Mouse (Mus musculus) adrenal gland, adult 2 months (tissue): ENCODE measurements around the gene Eps15l1. TPM values are rescaled to one million over a fixed set of nuclear protein-coding genes. Genes with fewer than 3 reads are reported as not detected.

Experiments used
- DNase-seq: peaks from one replicate; pipeline ENCODE4 v3.0.0; 2021
- polyA plus RNA-seq: library from polyadenylated mRNA; depleted of rRNA; stranded (reverse); fragments of >200 nt; gene quantifications from 2 replicates; pipeline ENCODE4 v1.2.3, GENCODE M21; 2012
- total RNA-seq, 2 experiments: library from RNA; stranded (reverse); gene quantifications; 2 replicates each; pipeline ENCODE4 v1.2.3; 2021

The Eps15l1 gene
- total and polyA plus RNA-seq, 3 experiments = 25.2 to 59.8 (median 38.2) TPM

DNA sequence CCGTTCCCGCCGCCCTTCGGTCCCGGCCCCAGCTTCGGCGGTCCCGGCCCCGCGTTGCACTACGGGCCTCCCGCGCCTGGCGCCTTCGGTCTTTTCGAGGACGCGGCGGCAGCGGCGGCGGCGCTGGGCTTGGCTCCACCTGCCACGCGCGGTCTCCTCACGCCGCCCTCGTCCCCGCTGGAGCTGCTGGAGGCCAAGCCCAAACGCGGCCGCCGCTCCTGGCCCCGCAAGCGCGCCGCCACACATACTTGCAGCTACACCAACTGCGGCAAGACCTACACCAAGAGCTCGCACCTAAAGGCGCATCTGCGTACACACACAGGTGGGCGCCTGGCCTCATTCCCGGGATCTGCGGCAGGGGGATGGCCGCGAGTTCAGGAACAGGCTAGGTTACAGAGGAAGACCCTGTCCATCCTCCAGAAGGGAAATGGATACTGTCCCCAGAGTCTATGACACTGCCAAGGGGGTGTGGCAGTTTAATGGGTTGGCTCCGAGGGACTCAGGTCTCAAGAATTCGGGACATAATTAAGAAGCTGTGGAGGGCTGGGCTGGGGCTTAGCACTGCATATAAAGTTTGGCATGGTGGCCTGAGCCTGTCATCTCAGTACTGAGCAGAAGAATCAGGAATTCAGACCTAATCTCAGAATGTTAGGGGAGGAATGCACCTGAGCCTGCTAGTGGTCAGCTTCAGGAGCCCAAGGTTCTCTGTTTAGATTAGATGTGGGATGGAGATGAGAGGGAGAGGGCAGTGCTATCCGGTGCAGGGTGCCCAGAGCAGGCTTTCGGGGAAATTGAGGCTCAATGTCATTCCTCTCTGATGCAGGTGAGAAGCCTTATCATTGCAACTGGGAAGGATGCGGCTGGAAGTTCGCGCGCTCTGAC is 101.1 kb downstream of the Eps15l1 start:
- DNase-seq = peak; percentile 56

DNA sequence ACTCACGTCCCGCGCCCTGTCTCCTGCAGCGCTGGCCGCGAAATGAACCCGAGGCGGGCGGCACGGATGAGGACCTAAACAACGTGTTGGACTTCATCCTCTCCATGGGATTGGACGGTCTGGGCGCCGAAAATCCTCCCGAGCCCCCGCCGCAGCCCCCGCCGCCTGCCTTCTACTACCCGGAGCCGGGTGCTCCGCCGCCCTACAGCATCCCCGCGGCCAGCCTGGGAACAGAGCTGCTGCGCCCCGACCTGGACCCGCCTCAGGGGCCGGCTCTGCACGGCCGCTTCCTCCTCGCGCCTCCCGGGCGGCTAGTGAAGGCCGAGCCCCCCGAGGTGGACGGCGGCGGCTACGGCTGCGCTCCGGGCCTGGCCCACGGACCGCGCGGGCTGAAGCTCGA is 101.9 kb downstream of the Eps15l1 start:
- peak; percentile 61 for DNase-seq

DNA sequence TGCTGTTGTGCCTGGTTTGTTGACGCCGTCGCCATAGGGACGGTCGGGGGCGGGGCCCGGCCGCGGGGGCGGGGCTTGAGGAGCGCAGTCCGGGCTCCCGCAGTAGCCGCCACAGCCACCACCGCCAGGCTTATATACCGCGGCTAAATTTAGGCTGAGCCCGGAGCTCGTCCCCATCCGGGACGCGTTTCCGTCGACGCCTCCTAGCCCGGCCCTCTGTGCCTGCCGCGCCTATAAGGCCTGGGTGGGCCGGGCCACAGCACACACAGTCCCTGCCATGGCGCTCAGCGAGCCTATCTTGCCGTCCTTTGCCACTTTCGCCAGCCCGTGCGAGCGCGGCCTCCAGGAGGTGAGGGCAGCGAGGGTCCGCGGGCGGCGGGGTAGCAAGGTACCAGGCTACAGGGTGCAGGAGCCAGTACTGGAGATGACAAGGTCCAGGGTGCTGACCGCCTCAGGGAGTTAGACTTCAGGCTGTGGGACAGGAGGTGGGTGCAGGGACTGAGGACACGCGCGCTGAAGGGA is 102.4 kb downstream of the Eps15l1 start, which contains the start of gene Klf2:
Gene Klf2 (plus strand): TSS at position 233 of the 522 bp plus-strand sequence.
- peak; percentile 98 for DNase-seq

DNA sequence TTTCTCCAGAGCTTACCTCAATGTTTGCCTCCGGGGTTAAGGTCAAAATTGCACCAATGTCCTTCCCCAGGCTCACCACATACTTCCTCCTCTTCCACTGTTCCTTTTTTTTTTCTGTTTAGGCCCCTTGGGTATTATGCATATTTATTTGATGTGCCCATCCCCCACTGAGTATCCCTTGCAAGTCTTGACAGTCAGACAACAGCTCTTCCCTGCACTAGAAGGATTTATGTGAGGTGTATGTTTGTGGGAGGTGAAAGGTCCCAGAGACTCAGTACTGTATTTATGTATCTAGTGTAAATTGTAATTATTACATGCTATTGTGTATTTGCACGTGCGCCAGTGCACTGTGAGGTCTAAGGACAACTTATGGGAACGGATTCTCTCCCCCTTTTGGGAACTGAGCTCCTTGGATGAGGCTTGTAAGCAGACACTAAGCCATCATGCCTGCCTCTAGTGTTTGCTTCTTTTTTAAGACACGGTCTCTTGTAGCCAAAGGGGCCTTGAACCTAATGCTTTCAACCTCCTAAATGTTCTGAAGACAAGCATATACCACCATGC is 103.4 kb downstream of the Eps15l1 start:
- DNase-seq = no peak

DNA sequence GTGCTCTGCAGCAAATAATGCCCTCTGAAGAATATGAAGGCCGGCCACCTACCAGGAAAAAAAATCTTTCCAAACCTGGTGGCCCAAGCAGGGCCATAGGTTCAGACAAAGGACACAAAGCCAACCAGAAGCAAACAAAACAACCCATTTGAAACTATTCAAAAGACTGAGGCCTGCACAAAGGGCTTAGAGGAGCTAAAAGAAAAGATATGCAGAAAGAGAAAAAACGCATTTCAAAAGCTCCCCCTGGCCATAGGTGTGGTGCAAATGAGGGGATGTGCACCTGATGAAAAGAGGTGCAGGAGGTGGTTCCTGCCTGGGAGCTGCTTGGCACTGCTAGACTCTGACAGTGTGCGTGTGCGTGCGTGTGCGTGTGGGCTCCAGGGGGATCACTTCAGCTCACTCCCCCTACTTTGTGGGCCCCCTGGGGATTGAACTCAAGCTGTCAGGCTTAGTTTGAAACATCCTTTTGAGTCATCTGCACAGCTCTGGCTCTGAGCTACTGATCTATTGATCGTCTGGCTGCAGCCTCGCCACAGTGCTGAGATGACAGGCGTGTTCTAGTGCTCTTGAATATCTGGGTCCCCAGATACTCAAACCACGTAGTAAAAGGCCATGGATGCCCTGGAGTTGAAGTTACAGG is 105.1 kb downstream of the Eps15l1 start:
- DNase-seq = no peak

DNA sequence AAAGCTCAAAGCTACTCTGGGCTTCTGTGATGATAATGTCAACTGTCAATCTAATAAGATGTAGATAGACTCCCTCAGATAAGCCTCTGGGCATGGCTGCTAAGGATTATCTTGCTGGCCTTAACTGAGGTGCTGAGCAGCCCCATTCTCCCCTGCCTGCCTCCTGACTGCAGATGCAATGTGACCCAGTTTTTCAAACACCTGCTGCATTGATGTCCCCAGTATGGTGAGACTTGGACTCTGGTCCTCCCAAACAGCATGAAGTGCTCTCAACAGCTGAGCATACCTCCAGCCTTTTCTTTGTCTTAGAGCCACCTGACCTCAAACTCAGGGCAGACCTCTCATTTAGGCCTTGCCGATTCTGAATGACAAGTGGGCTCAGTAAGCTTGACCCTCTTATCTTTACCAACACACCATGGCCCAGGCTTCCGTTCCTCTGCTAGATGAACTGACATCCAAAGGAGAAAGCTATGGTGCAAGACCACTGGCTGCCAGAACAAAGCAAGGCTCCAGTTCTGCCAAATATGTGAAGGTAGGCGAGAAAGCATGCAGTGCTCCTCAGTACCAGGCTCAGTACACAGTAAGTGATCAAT is 108.2 kb downstream of the Eps15l1 start:
- DNase-seq = no peak

DNA sequence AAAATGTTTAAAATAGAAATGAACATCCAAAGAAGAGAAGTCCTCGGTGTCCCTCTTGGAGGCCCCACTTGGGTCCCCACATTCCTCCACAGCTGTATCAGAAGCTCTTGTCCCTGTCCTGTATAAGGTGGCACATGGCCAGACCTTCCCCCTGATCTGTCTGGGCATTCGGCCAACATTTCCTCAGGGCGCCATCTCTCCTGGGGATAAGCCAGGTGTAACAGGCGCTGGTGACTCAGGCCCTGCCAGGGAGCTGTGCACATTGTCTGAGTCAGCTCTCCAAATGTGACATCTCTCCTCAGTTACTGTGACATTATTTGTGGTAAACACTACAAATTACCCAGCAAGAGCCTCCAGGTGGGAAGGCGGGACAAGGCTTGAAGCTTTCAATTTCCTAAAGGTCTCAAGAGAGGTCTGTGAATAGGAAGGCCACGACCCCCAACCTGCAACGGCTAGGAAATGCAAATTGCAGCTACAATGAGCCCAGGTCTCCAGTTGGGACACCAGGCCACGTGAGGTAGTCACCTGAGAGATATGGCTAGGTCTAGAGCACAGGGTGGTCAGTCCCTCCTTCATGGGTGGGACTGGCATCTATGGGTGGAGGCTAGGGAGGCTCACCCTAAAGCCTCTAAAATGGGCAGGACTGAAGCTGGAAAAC is 110.3 kb downstream of the Eps15l1 start:
- DNase-seq = peak; percentile 93

DNA sequence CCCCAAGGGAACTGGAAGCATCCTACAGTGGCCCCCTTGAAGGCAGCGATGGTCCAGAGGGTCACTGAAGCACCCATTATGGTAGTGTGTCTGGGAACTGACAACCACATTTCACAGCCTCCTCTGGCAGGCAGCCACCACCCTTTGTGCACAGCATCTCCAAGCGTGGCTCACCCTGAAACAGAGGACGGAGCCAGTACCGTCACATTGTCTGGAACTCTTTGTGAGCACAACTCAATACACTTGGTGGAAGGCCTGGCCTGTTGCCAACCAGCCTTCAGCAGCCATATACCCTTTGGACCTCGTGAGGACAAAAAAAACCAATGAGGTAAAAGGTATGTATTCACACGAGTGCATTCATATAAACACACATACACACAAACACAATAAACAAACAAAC is 113.0 kb downstream of the Eps15l1 start:
- no peak for DNase-seq

DNA sequence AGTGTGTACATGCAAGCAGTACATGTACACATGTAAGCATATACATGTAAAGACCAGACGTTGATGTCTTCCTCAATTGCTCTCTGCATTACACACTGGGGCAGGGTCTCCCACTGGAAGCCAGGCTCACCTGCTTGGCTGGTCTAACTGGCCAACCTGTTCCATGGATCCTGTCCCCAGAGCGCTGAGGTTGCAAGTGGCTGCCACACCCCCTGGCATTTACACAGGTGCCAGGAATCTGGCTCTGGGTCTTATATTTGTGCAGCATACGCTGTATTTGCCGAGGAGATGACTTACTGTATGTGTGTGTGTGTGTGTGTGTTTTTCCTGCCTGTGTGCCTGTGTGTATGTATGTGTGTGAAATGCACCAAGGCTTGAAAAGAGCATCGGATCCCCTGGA is 114.3 kb downstream of the Eps15l1 start:
- no peak for DNase-seq

DNA sequence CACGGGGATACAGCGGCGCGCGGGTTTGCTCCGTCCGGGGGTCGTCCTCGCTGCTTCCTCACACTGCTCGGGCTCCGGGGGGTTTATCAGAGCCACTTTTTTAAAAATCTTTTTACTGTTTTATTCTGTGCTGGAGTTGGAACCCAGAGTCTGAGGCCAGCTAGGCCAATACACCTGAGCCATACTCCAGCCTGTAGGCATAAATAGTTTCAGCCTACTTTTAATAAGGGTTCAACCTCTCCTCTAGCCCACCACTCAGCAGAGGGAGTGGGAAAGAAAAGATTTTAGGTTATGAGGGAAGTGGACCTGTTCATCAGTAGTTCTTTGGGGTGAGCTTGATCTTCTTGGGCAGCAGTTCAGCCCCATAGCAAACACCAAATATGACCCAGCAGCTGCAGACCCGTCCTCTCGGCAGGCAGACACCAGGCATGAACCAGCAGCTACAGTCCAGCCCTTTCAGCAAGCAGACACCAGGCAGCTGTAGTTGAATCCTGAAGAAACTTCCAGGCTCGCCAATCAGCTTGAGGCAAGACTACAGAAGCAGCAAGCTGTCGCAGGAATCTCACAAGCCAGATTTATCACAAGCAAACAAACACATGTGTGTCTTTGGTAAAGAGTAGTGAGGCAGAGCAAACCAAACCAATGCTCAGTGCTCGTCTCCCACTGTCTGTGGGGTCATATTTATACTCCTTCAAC is 115.9 kb downstream of the Eps15l1 start, which contains the start of gene Gm10282:
Gene Gm10282 (minus strand): TSS at position 51 of the 696 bp plus-strand sequence.
- no peak for DNase-seq

DNA sequence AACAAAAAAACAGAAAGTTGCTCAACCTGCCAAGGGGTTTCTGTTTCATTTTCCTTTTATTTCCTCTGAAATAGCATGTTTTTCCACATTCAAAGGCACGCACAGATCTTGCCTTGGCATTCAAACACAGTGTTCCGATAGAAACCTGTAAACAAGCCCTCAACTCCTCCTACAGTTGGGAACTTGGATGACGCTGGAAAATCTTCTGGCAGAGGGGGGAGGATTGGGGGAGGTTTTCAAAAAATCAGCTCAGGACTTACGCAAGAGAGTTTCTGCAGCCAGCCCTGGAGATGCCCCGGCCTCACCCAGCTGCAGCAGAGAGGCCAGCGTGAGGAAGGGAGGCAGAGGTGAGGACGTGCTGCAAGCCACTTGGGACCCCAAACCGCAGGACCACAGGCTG is 117.6 kb downstream of the Eps15l1 start:
- peak; percentile 86 for DNase-seq

DNA sequence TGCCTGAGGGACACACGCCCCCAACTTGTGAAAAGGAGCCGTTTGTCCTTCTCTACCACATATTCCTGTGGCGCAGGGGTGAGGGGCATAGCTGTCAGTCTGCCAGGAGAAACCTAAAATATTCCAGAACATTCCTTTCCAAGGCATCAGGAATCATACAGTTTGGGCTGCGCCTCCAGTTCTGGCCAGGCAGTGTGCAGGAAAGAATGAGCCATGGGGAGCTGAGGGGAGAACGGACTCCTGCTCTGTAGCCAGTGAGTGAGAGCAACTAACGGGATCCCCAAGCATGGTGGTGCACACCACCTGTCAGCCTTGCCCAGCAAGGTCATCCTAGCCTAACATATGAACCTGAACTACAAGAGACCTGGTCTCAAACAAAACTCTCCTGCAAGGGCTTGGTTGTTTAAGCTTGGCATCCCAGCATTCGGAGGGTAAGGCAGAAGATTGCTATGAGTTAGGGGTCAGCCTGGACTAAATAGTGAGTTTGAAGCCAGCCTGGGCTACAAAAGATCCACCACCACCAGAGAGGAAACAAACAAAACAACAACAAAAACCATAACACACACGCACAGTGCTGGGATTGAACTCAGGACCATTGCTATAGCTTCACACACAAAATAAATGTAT is 118.2 kb downstream of the Eps15l1 start:
- peak; percentile 30 for DNase-seq

DNA sequence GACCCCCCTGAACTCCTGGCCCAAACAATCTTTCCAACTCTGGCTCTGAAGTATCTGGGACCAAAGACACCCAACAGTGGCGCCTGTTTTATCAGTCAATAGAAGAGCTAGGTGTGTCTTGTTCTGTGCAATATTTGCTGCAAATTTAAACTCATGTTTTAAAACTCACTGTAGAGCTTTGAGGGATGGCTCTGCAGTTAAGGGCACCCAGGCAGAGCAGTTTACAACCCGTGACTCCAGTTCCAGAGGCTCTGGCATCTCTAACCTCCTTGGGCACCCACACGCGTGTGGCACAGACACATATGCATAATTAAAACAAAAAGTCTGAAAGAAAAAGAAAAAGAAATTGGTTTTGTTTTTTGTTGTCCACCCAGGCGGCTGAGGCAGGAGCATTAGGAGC is 119.8 kb downstream of the Eps15l1 start:
- DNase-seq = no peak

DNA sequence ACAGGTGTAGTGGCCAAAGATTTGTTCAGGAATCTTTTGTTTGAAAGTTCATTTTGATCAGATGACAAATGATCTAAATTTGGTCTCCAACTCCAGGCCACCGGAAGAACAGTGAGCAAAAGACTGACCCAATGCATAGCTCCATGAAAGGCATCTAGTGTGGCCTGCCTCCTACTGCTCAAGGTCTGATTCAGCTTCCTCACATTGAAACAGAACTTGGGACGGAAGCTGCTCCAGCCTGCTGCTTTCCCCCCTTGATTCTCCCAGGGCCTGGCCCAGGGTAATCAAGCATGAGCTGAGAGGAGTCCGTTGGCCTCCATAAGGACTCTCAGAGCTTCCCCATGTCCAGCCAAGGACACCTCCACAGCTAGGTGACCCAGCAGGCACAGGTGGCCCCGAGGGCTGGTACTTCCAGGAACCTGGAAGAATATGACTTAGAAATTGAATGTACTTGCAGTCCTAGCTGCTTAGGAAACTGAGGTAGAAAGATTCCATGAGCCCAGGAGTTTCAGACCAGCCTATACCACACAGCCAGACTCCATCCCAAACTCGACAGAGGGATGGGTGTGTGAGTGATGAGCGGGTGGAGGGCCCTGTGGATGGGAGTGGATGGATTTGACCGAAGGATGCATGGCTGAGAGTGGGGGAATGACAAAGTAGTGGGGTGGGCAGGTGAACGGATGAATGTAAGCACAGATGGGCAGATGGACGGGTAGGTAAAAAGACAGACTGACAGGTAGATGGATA is 120.4 kb downstream of the Eps15l1 start:
- DNase-seq = no peak

DNA sequence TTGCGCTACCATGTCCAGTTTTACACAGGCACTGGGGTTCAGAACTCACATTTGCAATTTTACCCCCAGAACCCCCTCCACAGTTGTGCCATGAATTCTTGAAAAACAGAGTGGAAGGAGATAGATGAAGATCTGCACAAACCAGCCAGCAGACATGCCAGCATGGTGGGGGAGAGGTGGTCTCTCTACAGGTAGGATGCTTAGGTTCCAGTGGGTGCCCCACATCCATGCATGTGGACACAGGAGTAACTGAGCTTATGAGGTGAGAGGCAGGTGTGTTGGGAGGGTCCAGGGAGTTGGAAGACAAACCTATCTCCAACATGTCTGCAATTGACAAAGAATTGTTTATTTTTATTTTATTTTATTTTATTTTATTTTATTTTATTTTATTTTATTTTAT is 122.3 kb downstream of the Eps15l1 start:
- DNase-seq = no peak

DNA sequence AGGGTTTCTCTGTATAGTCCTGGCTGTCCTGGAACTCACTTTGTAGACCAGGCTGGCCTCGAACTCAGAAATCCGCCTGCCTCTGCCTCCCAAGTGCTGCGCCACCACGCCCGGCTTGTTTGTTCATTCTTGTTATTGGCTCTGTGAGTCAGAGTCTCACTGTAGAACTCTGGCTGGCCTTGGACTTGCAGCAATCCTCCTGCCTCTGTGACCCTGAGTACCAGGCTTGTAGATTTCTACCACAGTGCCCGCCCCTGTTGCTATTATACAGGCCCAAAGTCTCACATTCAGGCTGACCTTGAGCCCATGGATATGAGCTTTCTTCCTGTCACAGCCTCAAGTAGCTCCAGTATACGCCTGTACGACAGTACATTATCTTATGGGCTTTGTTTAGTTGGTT is 124.7 kb downstream of the Eps15l1 start:
- peak; percentile 56 for DNase-seq

DNA sequence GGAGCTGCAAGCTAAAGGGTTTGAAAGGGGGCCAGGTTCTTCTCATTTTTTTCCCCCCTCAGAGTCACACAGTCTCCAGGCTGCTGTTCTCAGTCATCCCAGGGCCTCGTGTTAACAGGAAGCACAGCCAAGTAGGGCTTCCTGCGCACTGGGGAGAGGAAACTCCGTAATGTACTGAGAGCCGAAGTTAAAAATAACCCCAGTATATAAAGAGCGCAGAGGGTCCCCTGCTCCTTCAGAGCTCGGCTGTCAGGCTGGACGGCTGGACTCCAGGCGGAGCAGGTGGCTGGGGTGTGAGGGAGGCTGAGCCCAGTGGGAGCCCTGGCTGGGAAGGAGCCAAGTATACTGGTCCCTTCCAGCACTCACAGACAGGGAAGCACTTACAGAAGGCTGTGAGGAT is 125.6 kb downstream of the Eps15l1 start:
- peak; percentile 86 for DNase-seq

DNA sequence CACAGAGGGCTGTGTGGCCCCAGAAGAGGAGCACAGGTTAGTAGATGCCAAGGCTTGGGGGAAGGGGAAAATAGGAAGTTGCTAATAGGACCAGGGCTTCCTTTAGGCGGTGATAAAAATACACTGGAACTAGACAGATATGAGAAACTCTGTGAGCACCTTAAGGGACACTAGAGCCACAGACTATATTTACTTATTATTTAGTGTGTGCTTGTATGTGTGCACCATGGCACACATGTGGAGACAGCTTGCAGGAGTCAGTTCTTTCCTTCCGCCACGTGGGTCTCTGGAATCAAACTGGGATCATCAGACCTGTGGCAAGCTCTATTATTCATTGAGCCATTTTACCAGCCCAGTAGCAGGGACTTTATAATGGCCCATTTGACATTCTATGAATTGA is 126.1 kb downstream of the Eps15l1 start:
- DNase-seq = no peak

DNA sequence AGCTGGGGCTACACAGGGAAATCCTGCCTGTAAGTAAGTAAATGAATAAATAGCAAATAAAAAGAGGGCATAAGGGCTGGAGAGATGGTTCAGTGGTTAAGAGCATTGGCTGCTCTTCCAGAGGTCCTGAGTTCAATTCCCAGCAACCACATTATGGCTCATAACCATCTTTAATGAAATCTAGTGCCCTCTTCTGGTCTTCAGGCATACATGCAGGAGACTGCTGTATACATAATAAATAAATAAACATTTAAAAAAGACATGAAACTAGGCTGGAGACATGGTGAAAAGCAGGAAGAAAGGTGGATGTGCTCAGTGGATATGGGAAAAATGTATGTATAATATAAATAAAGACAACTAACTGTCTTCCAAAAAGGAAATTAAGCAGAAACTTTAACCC is 128.0 kb downstream of the Eps15l1 start:
- DNase-seq = no peak

DNA sequence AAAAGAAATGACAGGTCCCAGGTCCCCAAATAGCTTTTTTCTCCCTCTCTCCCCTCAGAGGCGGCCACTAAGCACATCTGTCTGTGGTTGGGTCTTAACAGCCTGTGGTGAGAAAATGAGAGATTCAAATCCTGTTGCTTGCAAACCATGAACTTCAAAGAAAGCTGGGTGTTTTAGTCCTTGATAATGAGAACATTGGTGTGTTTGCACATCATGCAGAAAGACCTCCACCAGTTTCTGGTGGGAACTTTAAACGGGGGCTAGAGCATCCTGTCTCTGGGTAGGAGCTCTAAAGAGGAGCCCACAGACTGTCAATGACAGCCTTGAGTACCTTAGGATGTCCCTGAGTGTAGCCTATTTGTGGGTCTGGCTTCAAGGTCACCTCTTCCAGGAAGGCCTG is 130.2 kb downstream of the Eps15l1 start:
- DNase-seq = no peak
